Mouse (Mus musculus) kidney, postnatal 10 days (tissue): Measurements from ENCODE around the gene Tph2.
A peak's percentile ranks its signal among the peaks of the same experiment; 100 is the strongest.

Source experiments
- DNase-seq: peaks from one replicate; pipeline ENCODE4 v3.0.0; 2021; ENCODE audit warnings: mixed read lengths

The Tph2 gene

DNA sequence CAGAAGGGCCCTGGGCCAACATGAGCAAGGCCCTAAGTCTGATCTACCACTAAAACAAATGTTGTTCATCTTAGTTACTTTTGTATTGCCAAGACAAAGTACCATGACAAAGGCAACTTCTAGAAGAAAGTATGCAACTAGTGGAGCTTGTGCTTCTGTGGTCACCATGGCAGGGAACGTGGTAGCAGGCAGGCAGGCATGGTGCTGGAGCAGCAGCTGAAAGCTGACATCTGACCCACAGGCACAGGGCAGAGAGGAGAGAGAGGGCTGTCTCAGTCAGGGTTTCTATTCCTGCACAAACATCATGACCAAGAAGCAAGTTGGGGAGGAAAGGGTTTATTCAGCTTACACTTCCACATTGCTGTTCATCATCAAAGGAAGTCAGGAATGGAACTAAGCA is 56.9 kb downstream of the Tph2 start:
- DNase-seq = no peak

DNA sequence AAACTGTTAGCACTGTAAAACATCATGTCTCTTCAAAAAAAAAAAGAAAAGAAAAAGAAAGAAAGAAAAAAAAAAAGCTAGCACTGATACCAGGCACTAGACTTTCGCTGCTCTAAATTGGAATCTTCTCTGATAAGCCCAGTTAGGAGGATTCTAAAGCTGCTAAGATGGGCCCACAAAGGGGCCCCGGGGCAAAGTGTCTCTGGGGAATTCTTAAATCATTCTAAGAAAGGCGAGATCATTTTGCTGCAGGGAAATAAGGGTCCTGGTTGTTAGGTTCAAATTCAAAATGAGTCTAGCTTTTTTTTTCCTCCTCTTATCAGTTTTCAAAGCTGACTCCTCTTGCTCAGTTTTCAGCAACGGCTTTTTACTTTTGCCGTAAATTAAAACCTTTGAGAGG is 59.3 kb downstream of the Tph2 start:
- DNase-seq = no peak

DNA sequence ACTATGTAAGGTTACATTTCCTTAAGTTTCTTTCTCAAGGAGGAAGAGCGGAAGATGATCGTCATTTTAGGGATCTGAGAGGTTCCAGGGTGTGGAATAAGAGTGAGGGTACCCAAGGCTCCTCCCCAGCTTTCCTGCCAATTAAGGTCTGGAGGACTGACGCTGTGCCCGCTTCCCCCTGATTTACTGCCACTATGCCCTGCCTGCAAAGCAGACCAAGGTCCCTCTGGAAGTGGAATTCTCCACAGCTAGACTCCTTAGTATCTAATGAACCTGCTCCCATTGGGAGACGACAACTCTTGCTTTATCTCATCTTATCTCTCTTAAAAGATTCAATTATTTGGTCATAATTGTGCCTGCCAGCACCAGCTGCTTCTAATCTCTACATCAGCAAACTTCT is 59.8 kb downstream of the Tph2 start:
- no peak for DNase-seq

- no peak for DNase-seq
These were observed 76.9 kb downstream of the Tph2 start for GRCm38 (mm10) chr10:115107666-115108540.

GRCm38 (mm10) chr10:115104175-115104574 is 80.6 kb downstream of the Tph2 start:
- peak; percentile 6 for DNase-seq

- DNase-seq = no peak
These were observed 84.8 kb downstream of the Tph2 start for GRCm38 (mm10) chr10:115099890-115100580.

DNA sequence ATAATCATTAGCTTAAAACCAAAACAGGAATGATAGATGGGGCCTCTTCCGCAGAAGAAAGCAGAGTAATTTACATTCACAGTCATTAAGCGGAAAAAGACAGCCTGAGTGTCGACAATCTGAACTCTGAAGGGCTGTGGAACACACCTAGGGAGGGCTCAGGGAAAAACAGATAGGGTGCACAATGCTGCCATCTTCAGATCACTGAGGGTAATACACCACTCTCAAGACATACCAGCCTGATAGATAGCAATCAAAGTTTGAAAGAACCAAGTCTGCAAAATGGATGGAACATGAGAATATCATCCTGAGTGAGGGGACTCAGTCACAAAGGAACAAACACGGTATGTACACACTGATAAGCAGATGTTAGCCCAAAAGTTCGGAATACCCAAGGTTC is 87.7 kb downstream of the Tph2 start:
- DNase-seq = peak; percentile 47

- DNase-seq = no peak
These were observed 88.6 kb downstream of the Tph2 start for GRCm38 (mm10) chr10:115096191-115096590.

DNA sequence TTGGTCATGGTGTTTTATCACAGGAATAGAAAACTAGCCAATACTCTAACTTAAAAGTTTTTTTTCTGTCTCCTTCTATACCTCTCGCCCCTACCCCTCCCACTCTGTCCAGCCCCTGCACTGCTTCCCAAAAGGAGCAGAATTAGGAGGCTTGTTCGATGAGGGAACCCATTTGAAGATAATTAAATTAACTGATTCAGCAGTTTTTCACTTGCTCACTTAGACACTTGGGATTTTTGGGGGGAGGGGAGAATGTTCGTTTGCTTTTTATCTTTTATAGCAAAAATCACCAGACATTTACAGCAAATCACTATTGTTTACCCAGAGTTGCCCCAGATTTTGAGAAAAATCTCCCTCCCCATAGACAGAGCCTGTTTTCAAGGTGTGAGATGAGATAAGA is 106.6 kb downstream of the Tph2 start:
- no peak for DNase-seq

DNA sequence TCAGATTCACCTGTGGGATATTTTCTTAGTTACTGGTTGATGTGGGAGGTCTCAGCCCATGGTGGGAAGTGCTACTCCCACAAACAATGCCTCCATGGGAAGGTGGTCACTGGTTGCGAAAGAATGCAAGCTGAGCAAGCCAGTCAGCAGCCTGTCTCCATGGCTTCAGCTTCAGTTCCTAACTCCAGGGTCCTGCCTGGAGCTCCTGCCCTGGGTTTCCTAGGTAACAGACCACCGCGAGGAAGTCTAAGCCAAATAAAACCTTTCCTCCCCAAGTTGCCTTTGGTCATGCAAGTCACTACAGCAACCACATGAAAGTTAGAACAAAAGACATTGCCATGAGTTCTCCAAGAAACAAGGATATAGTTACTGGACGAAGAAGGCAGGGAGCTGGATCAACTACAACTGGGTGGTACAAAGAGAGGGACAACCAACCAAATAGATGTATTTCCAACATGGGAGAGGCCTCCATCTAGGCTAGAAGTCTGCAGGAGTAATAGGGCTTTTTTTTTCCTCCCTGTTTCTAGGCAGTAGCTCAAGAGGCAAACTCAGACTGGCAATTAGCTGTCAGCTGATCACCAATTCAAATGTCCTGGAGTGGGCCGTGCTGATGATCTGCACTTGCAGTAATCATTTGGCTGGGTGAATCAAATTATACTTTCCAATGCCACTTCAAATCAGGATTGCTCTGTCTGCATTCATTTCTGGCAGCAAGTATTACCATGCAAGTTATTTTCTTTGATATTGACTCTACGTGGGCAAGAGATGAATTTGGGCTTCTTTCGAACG is 115.5 kb downstream of the Tph2 start:
- DNase-seq = no peak

DNA sequence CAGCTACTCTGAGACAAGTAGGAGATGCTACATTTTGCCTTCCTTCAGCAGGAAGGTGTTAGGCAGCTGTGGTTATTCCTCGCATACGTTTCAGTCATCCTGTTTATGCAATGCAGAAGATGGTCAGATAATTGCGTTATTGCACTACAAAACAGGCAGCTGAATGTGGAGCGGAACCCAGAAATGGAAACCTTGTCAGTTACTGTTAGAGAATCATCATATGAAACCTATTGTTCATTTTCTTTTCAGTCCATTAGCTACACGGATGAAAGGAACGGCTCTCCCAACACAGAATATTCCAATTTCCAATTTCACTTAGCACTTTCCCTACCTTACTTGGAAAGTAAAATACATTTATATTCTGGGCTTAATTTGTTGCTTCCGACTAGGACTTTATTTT is 120.9 kb downstream of the Tph2 start:
- DNase-seq = no peak

DNA sequence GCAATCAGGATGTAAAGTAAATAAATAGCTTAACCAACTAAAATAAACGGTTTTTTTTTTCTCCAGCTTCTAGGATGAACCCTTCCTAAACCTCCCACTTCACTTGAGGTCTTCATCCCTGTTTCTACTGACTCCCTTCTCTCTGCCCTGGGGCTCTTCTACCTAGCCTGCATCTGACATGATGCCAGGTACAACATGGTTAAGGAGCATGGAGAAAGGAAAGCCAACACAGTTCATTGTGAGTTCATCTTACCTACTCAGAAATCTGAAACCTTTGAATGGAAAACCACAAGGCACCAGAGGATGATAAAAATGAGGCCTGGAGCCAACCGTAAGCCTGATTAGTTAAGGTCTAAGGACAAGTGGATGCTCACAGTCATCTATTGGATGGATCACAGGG is 123.3 kb downstream of the Tph2 start:
- DNase-seq = no peak

GRCm38 (mm10) chr10:115060759-115061158 is 124.1 kb downstream of the Tph2 start:
- no peak for DNase-seq

DNA sequence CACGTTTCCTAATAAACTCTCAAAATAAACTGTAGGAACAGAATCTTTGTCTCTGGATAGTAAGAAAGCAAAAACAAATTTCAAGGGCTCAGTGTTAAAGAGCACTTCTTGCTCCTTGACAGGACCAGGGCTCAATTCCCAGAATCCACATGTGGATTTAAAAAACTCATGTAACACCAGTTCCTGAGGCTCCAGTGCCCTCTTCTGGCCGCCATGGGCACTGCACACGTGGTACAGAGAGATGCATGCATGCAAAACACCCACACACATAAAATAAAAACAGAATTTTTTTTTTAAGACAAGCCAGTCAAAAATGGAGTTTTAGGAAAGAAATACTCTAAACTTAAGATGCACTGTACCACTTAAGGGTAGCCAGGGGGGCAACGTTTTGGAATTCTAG is 133.2 kb downstream of the Tph2 start:
- DNase-seq = no peak

DNA sequence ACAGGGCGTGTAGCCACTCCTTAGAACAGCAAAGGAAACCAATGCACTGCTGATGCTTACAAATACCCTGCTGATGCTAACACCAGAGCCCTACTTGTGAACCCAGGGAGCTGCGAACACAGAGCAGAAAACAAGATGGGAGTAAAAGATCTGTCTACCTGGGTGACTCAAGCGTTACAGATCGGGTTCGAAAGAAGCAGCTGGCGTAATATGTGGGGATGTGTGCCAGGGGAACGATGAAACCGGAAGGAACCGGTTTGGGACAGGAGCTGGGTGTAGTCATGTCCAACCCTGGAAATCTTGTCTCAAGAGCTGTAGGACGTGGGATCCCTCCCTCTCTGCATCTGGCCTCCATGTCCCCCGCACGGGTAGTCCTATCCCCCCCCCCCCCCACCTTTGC is 134.1 kb downstream of the Tph2 start:
- DNase-seq = no peak

DNA sequence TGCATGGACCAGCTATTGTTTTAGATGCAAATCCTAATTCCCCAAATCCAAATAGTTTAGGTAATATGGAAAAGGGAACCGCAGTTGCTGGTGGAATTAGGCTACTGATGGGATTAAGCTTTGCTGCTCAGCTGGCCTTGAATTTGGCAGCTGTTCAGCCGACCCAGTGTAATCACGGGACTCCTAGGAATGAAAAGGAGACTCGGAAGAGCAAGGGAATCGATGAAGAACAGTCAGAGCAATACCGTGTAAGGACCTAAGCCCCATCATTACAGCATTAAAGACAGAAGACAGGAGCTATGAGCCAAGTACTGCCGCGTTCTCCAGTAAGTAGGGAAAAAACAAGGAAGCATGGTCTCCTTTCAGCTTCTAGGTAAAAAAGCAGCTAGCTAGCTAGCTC is 134.6 kb downstream of the Tph2 start:
- DNase-seq = no peak

DNA sequence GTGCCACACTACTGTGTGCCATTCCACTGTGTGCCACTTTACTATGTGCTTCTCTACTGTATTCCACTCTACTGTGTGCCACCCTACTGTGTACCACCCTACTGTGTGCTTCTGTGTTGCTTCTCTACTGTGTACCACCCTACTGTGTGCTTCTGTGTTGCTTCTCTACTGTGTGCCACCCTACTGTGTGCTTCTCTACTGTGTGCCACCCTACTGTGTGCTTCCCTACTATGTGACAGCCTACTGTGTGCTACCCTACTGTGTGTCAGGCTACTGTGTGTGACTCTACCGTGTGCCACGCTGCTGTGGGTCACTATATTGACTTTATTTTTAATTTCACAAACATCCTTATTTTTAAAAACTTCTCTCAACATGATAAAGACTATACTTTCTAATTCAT is 136.3 kb downstream of the Tph2 start:
- no peak for DNase-seq

GRCm38 (mm10) chr10:115035748-115036147 is 149.1 kb downstream of the Tph2 start:
- DNase-seq = peak; percentile 19
